Mouse (Mus musculus) kidney, postnatal 0 days (tissue): Measurements from ENCODE around the gene Dhdds. TPM values are rescaled to one million over a fixed set of nuclear protein-coding genes. Genes with fewer than 3 reads are reported as not detected.

Experiments
- ATAC-seq: fragments of 200-750 bp; cut with Nextera tagmentation; replicated peaks from 2 replicates; pipeline ENCODE4 v1.8.0; 2017; ENCODE audit warnings: low read depth, moderate number of reproducible peaks, moderate TSS enrichment, moderate library complexity; ENCODE audit not compliant: low FRiP score
- DNase-seq: peaks from one replicate; pipeline ENCODE4 v3.0.0-alpha.2; 2016; ENCODE audit warnings: low spot score
- H3K27ac ChIP-seq: fragments of 300-500 bp; sonication (generic); 2 replicates; pipeline ENCODE4 v1.5.1; 2014; ENCODE audit warnings: mild to moderate bottlenecking
- H3K27me3 ChIP-seq: fragments of 300-500 bp; sonication (generic); 2 replicates; pipeline ENCODE4 v1.6.1; 2014; ENCODE audit warnings: low read length, mixed read lengths; ENCODE audit not compliant: insufficient read depth
- H3K36me3 ChIP-seq: fragments of 300-500 bp; sonication (generic); 2 replicates; pipeline ENCODE4 v1.6.1; 2014; ENCODE audit warnings: low read length, mixed read lengths; ENCODE audit not compliant: insufficient read depth
- H3K4me1 ChIP-seq: fragments of 300-500 bp; sonication (generic); replicated peaks from 2 replicates; pipeline ENCODE4 v1.6.1; 2014; ENCODE audit warnings: antibody characterized with exemption, low read length, mixed read lengths; ENCODE audit not compliant: insufficient read depth
- H3K4me2 ChIP-seq: fragments of 300-500 bp; sonication (generic); 2 replicates; pipeline ENCODE4 v1.6.1; 2014; ENCODE audit warnings: mild to moderate bottlenecking, low read length, moderate library complexity, mixed read lengths
- H3K4me3 ChIP-seq: fragments of 300-500 bp; sonication (generic); replicated peaks from 2 replicates; pipeline ENCODE4 v1.5.1; 2014; ENCODE audit warnings: low read depth, low read length
- H3K9ac ChIP-seq: fragments of 300-500 bp; sonication (generic); 2 replicates; pipeline ENCODE4 v1.6.1; 2014; ENCODE audit warnings: low read depth, low read length
- H3K9me3 ChIP-seq: fragments of 300-500 bp; sonication (generic); replicated peaks from 2 replicates; pipeline ENCODE4 v1.6.1; 2016; ENCODE audit warnings: low read length, inconsistent platforms, mixed read lengths
- CTCF ChIP-seq: IDR thresholded peaks from 2 replicates; pipeline ENCODE4 v1.5.1; 2016; ENCODE audit warnings: antibody characterized with exemption, low read depth, mild to moderate bottlenecking, moderate library complexity
- WGBS: fragments of 180-500 bp; shearing (Covaris S2); extraction: QIAGEN DNeasy Blood & Tissue Kit; methylation state at CpG from one replicate; pipeline ENCODE4 v1.1.7; 2014; 5-methylcytosine and 5-hydroxymethylcytosine counted together
- polyA plus RNA-seq: library from polyadenylated mRNA; unstranded; fragments of >200 nt; fragmentation: Nextera tagmentation; extraction: Ambion mirVana; gene quantifications from 2 replicates; pipeline ENCODE4 v1.2.1, GENCODE M21; 2015

The Dhdds gene
- polyA plus RNA-seq, 1 experiment from 2014 or later: 35.3 TPM

DNA sequence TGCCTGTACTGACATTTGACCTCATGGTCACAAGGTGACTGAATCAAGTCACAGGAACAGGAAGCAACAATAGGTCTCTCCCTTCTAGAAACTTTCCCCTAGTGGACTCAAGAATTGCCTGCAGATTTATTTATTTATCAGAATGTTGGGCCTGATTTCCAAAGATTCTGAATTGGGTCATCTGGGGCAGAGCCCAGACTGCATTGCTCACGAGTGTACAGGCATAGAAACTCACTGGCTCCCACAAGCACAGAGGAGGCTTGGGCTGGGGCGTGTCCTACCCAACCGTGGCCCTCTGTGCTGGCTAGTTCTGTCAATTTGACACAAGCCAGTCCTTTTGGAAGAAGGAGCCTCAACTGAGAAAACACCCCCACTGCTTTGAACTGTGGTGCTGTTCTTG is 59.1 kb downstream of the Dhdds start:
- Histone ChIP-seq H3K27me3 (no peaks in the 10 kb centered on the region), H3K9ac (no peak overlapping the region), H3K36me3 (no peaks in the 10 kb centered on the region), H3K4me2 (no peak overlapping the region), H3K4me1 (no peaks in the 10 kb centered on the region), H3K4me3 (no peak overlapping the region), H3K27ac (no peak overlapping the region), H3K9me3 (no peaks in the 10 kb centered on the region)
- 45% methylated on average over 3 of the region's 3 CpGs for WGBS
- no peak for TF ChIP-seq CTCF
- ATAC-seq (no peak), DNase-seq (no peak)

DNA sequence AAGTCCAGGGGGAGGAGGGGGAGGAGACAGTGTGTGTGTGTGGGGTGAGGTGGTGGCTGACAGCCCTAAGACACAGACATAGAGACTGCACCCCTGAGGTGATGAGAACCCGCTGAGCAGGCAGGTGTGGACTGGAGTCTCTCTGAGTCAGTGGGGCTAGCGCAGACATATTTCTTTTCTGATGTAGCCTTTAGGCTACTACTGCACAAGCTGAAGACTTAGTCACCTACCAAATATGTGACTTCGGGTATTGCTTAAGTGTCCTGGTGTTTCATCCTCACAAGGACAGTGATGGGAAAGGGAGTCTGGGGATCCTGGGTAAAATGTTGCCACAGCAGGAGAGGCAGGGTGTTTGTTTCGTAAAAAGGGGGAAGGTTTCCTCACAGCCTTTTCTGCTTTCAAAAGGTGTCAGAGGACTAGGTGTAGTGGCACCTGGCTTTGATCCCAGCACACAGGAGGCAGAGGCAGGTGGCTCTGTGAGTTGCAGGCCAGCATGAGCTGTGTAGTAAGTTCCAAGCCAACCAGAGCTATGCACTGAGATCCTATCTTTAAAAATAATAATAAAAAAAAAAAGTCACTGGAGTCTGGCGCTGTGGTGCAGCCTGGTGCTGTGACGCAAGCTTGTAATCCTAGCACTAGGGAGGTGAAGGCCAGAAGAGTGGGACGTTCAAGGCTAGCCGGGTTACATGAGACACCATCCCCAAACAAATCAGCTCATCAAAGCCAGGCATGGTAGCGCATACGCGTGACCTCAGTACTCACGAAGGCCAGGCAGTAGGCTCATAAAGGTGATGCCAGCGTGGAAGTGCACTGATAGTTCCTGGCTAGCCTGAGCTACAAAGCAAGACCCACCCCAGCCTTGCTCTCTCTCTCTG is 60.1 kb downstream of the Dhdds start:
- no peaks in the 10 kb centered on the region for H3K27me3 ChIP-seq
- no peaks in the 10 kb centered on the region for H3K4me1 ChIP-seq
- no peak overlapping the region for H3K27ac ChIP-seq
- no peak overlapping the region for H3K4me3 ChIP-seq
- no peaks in the 10 kb centered on the region for H3K36me3 ChIP-seq
- H3K9me3 ChIP-seq: no peaks in the 10 kb centered on the region
- 48% methylated on average over 13 of the region's 13 CpGs for WGBS
- H3K9ac ChIP-seq: no peak overlapping the region
- DNase-seq: no peak
- H3K4me2 ChIP-seq: no peak overlapping the region
- no peak for TF ChIP-seq CTCF
- no peak for ATAC-seq

DNA sequence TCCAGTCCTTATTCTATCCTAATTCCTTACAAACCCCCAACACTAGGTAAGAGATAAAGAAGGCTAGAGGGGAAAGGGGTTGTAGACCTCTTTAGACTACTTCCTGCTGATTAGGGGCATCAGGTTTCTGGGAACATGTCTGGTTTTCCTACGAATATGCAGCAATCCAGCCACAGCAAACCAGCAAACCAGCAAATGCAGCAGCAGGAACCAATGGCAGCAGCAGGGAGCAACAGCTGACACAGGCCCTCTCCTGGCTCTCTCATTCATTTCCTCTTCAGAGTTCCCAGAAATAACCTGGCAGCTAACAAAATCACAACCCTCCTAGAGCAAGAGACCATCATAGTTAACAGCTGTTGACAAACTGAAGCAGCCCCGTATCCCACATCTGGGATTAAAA is 62.6 kb downstream of the Dhdds start:
- no peak for TF ChIP-seq CTCF
- H3K4me1 ChIP-seq: no peaks in the 10 kb centered on the region
- H3K9ac ChIP-seq: no peak overlapping the region
- DNase-seq (no peak), ATAC-seq (no peak)
- WGBS: 47% methylated on average over 2 of the region's 2 CpGs
- H3K4me2 ChIP-seq: no peak overlapping the region
- H3K27me3 ChIP-seq: no peaks in the 10 kb centered on the region
- no peak overlapping the region for H3K4me3 ChIP-seq
- no peak overlapping the region for H3K27ac ChIP-seq
- H3K9me3 ChIP-seq: no peaks in the 10 kb centered on the region
- H3K36me3 ChIP-seq: no peaks in the 10 kb centered on the region

DNA sequence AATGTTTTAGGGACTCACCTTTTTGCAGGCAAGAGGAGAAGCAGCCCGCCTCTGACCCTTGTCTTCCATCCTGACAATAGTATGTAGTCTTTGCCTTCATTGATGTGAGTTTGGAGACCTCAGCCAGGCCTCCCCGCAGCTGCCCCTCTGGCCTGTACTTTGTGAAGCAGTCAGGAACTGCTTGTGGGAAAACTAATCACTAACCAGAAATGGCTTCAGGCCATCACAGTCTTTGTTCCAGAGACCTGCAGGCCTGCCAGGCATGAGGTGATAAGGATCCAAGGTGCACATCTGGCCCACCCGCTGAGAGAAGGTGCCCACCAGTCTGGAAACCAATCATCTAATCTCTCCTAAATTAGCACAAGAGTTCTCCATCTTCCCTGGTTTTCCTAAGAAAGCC is 68.9 kb downstream of the Dhdds start:
- no peak overlapping the region for H3K27ac ChIP-seq
- no peak overlapping the region for H3K9ac ChIP-seq
- WGBS: 60% methylated on average over 3 of the region's 3 CpGs
- no peaks in the 10 kb centered on the region for H3K9me3 ChIP-seq
- no peaks in the 10 kb centered on the region for H3K4me1 ChIP-seq
- no peak for TF ChIP-seq CTCF
- DNase-seq (no peak), ATAC-seq (no peak; the same call in 1 of the 2 replicates)
- no peaks in the 10 kb centered on the region for H3K27me3 ChIP-seq
- no peak overlapping the region for H3K4me3 ChIP-seq
- no peak overlapping the region for H3K4me2 ChIP-seq
- H3K36me3 ChIP-seq: no peaks in the 10 kb centered on the region

DNA sequence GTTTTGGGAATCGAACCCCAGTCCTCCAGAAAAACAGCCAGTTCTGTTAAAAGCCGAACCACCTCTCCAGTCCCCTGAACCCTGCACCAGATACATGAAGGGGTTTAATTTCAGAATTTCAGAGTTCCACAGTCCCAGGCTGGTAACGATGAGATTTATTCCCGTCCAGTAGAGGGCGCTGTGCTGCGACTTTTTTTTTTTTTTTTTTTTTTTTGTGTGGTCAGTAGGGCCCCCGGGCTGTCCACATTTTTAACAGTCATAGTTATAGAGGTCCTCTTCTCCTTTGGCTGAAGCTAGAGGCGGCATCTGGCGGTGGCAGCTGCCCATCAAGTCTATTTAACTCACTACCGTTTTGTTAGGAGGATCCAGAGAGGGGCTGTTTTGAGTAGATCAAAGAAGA is 69.4 kb downstream of the Dhdds start:
- Histone ChIP-seq H3K4me1 (no peaks in the 10 kb centered on the region), H3K9me3 (no peaks in the 10 kb centered on the region), H3K36me3 (no peaks in the 10 kb centered on the region), H3K4me3 (no peak overlapping the region), H3K9ac (no peak overlapping the region), H3K27me3 (no peaks in the 10 kb centered on the region), H3K4me2 (no peak overlapping the region), H3K27ac (no peak overlapping the region)
- TF ChIP-seq CTCF: peak; percentile 68
- WGBS: 17% methylated on average over 10 of the region's 10 CpGs
- DNase-seq (peak; percentile 45), ATAC-seq (no peak)

DNA sequence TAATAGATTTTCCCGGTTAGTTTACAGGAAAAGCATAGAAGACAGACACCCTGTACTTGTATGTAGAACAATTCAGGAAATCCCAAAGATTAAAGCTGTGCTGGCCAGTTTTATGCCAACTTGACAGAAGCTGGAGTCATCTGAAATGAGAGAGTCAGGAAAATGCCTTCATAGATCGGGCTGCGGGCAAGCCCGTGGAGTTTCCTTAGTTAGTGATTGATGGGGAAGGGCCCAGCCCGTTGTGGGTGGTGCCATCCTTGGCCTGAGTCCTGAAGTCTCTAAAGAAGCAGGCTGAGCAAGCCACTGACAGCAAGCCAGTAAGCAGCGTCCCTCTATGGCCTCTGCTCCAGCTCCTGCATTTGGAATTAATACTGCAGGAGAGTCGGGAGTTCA is 71.4 kb downstream of the Dhdds start:
- Histone ChIP-seq H3K4me2 (peak overlapping the region; percentile 37), H3K27me3 (no peaks in the 10 kb centered on the region), H3K4me3 (no peak overlapping the region), H3K4me1 (no peaks in the 10 kb centered on the region), H3K27ac (peak overlapping the region; percentile 54), H3K36me3 (no peaks in the 10 kb centered on the region), H3K9ac (no peak overlapping the region), H3K9me3 (no peaks in the 10 kb centered on the region)
- TF ChIP-seq CTCF: no peak
- peak; percentile 41 for DNase-seq
- ATAC-seq: no peak
- WGBS: 17% methylated on average over 7 of the region's 7 CpGs
